Mouse (Mus musculus) hindbrain, embryonic 15.5 days (tissue): ENCODE data around the gene Ptprn2. TPM values are rescaled to one million over a fixed set of nuclear protein-coding genes. Genes with fewer than 3 reads are reported as not detected.

Experiments
- ATAC-seq: fragments of 200-750 bp; cut with Nextera tagmentation; 2 replicates; pipeline ENCODE4 v1.8.0; 2017; ENCODE audit warnings: low read depth, moderate number of reproducible peaks, moderate TSS enrichment; ENCODE audit not compliant: low FRiP score
- H3K27ac ChIP-seq: fragments of 300-500 bp; sonication (generic); replicated peaks from 2 replicates; pipeline ENCODE4 v1.5.1; 2015; ENCODE audit warnings: mild to moderate bottlenecking, inconsistent platforms
- H3K27me3 ChIP-seq: fragments of 300-500 bp; sonication (generic); 2 replicates; pipeline ENCODE4 v1.6.1; 2015; ENCODE audit warnings: control low read depth, inconsistent platforms
- H3K36me3 ChIP-seq: fragments of 300-500 bp; sonication (generic); 2 replicates; pipeline ENCODE4 v1.6.1; 2015; ENCODE audit warnings: control low read depth, inconsistent platforms
- H3K4me1 ChIP-seq: fragments of 300-500 bp; sonication (generic); replicated peaks from 2 replicates; pipeline ENCODE4 v1.6.1; 2015; ENCODE audit warnings: control low read depth, inconsistent platforms
- H3K4me2 ChIP-seq: fragments of 300-500 bp; sonication (generic); 2 replicates; pipeline ENCODE4 v1.6.1; 2015; ENCODE audit warnings: moderate library complexity, mild to moderate bottlenecking, inconsistent platforms
- H3K4me3 ChIP-seq: fragments of 300-500 bp; sonication (generic); 2 replicates; pipeline ENCODE4 v1.5.1; 2015; ENCODE audit warnings: mild to moderate bottlenecking, inconsistent platforms
- H3K9ac ChIP-seq: fragments of 300-500 bp; sonication (generic); 2 replicates; pipeline ENCODE4 v1.6.1; 2015; ENCODE audit warnings: inconsistent platforms
- H3K9me3 ChIP-seq: fragments of 300-500 bp; sonication (generic); 2 replicates; pipeline ENCODE4 v1.6.1; 2016; ENCODE audit warnings: control low read depth, inconsistent platforms
- WGBS: fragments of 180-500 bp; shearing (Covaris S2); methylation state at CpG from one replicate; pipeline ENCODE4 v1.1.7; 2015; 5-methylcytosine and 5-hydroxymethylcytosine counted together
- polyA plus RNA-seq: library from polyadenylated mRNA; unstranded; fragments of >200 nt; fragmentation: Nextera tagmentation; extraction: Ambion mirVana; gene quantifications from 2 replicates; pipeline ENCODE4 v1.2.1, GENCODE M21; 2015

Gene Ptprn2
- polyA plus RNA-seq, 1 experiment from 2014 or later: 14.7 TPM

GRCm38 (mm10) chr12:117242181-117242580, 756.7 kb downstream of the Ptprn2 start:
- no peak for ATAC-seq

GRCm38 (mm10) chr12:117245885-117246478, 760.5 kb downstream of the Ptprn2 start:
- WGBS: 71% methylated on average over 17 of the region's 17 CpGs
- Histone ChIP-seq H3K4me2 (no peak overlapping the region), H3K4me3 (no peak overlapping the region), H3K27ac (peak overlapping the region; percentile 56; the same call in 1 of the 2 replicates), H3K9me3 (no peaks in the 10 kb centered on the region), H3K9ac (no peak overlapping the region), H3K27me3 (no peaks in the 10 kb centered on the region), H3K4me1 (peaks cover 25% of the 10 kb centered on the region), H3K36me3 (no peaks in the 10 kb centered on the region; the same call in 1 of the 2 replicates)
- peak; percentile 71 for ATAC-seq

More at GRCm38 (mm10) chr12:117242181-117242580, 756.7 kb downstream of the Ptprn2 start:
- Histone ChIP-seq H3K27ac (no peak overlapping the region), H3K27me3 (no peaks in the 10 kb centered on the region), H3K4me1 (peaks cover 18% of the 10 kb centered on the region), H3K9me3 (no peaks in the 10 kb centered on the region), H3K4me3 (no peak overlapping the region), H3K36me3 (0 out of 2 replicates have a peak, but pooled peaks cover 3% of the 10 kb centered on the region), H3K4me2 (no peak overlapping the region), H3K9ac (no peak overlapping the region)
- WGBS: 41% methylated on average over 7 of the region's 7 CpGs

- Histone ChIP-seq H3K9ac (no peak overlapping the region), H3K36me3 (no peaks in the 10 kb centered on the region; the same call in 1 of the 2 replicates), H3K27ac (no peak overlapping the region), H3K4me2 (no peak overlapping the region), H3K27me3 (no peaks in the 10 kb centered on the region), H3K4me1 (peaks cover 37% of the 10 kb centered on the region), H3K9me3 (no peaks in the 10 kb centered on the region), H3K4me3 (no peak overlapping the region)
- peak; percentile 35 for ATAC-seq
- 17% methylated on average over 6 of the region's 6 CpGs for WGBS
Measured at GRCm38 (mm10) chr12:117250465-117250864, 764.9 kb downstream of the Ptprn2 start.

GRCm38 (mm10) chr12:117251663-117252425, 766.3 kb downstream of the Ptprn2 start:
- Histone ChIP-seq H3K4me3 (no peak overlapping the region), H3K27me3 (no peaks in the 10 kb centered on the region), H3K9me3 (no peaks in the 10 kb centered on the region), H3K4me2 (no peak overlapping the region), H3K27ac (no peak overlapping the region; the same call in 1 of the 2 replicates), H3K9ac (no peak overlapping the region), H3K4me1 (peaks cover 34% of the 10 kb centered on the region), H3K36me3 (no peaks in the 10 kb centered on the region; the same call in 1 of the 2 replicates)
- ATAC-seq: no peak
- WGBS: 27% methylated on average over 11 of the region's 11 CpGs

GRCm38 (mm10) chr12:117252426-117252779, 766.9 kb downstream of the Ptprn2 start:
- H3K4me1 ChIP-seq: peaks cover 40% of the 10 kb centered on the region
- no peaks in the 10 kb centered on the region for H3K27me3 ChIP-seq
- no peak overlapping the region for H3K27ac ChIP-seq
- no peaks in the 10 kb centered on the region for H3K9me3 ChIP-seq
- ATAC-seq: no peak
- no peak overlapping the region for H3K4me3 ChIP-seq
- H3K4me2 ChIP-seq: no peak overlapping the region
- no peak overlapping the region for H3K9ac ChIP-seq
- WGBS: 17% methylated on average over 3 of the region's 3 CpGs
- H3K36me3 ChIP-seq: no peaks in the 10 kb centered on the region; the same call in 1 of the 2 replicates

- Histone ChIP-seq H3K27me3 (no peaks in the 10 kb centered on the region), H3K9me3 (no peaks in the 10 kb centered on the region), H3K4me2 (no peak overlapping the region), H3K9ac (no peak overlapping the region), H3K36me3 (no peaks in the 10 kb centered on the region), H3K4me3 (no peak overlapping the region), H3K4me1 (peaks cover 51% of the 10 kb centered on the region), H3K27ac (0 out of 2 replicates have a peak overlapping the region, but pooled peaks have one; percentile 3)
- WGBS: 72% methylated on average over 9 of the region's 9 CpGs
- no peak for ATAC-seq
Measured at GRCm38 (mm10) chr12:117254356-117254755, 768.8 kb downstream of the Ptprn2 start.

GRCm38 (mm10) chr12:117255325-117255724, 769.8 kb downstream of the Ptprn2 start:
- ATAC-seq: 0 out of 2 replicates have a peak, but pooled peaks have one; percentile 7
- WGBS: 25% methylated on average over 6 of the region's 6 CpGs
- no peaks in the 10 kb centered on the region for H3K36me3 ChIP-seq

GRCm38 (mm10) chr12:117255776-117256342, 770.3 kb downstream of the Ptprn2 start:
- Histone ChIP-seq H3K4me1 (peaks cover 44% of the 10 kb centered on the region), H3K9me3 (no peaks in the 10 kb centered on the region), H3K4me2 (no peak overlapping the region), H3K4me3 (no peak overlapping the region), H3K9ac (no peak overlapping the region), H3K27ac (no peak overlapping the region), H3K36me3 (no peaks in the 10 kb centered on the region), H3K27me3 (no peaks in the 10 kb centered on the region)
- 69% methylated on average over 2 of the region's 2 CpGs for WGBS
- peak; percentile 12; the same call in 1 of the 2 replicates for ATAC-seq

More at GRCm38 (mm10) chr12:117255325-117255724, 769.8 kb downstream of the Ptprn2 start:
- no peak overlapping the region for H3K4me2 ChIP-seq
- H3K9me3 ChIP-seq: no peaks in the 10 kb centered on the region
- H3K4me1 ChIP-seq: peaks cover 49% of the 10 kb centered on the region
- peak overlapping the region; percentile 3; the same call in 1 of the 2 replicates for H3K27ac ChIP-seq
- no peak overlapping the region for H3K4me3 ChIP-seq
- no peaks in the 10 kb centered on the region for H3K27me3 ChIP-seq
- no peak overlapping the region for H3K9ac ChIP-seq

GRCm38 (mm10) chr12:117256849-117257204, 771.3 kb downstream of the Ptprn2 start:
- no peak overlapping the region for H3K4me3 ChIP-seq
- H3K36me3 ChIP-seq: no peaks in the 10 kb centered on the region
- H3K4me2 ChIP-seq: no peak overlapping the region
- H3K9me3 ChIP-seq: no peaks in the 10 kb centered on the region
- ATAC-seq: no peak
- peak overlapping the region; percentile 65 for H3K27ac ChIP-seq
- H3K4me1 ChIP-seq: peaks cover 36% of the 10 kb centered on the region
- no peak overlapping the region for H3K9ac ChIP-seq
- H3K27me3 ChIP-seq: no peaks in the 10 kb centered on the region
- 47% methylated on average over 5 of the region's 5 CpGs for WGBS

GRCm38 (mm10) chr12:117257205-117257920, 771.8 kb downstream of the Ptprn2 start:
- Histone ChIP-seq H3K36me3 (no peaks in the 10 kb centered on the region), H3K27ac (peak overlapping the region; percentile 65), H3K4me2 (no peak overlapping the region), H3K27me3 (no peaks in the 10 kb centered on the region), H3K4me1 (peaks cover 32% of the 10 kb centered on the region), H3K9ac (no peak overlapping the region), H3K4me3 (no peak overlapping the region), H3K9me3 (no peaks in the 10 kb centered on the region)
- 0 out of 2 replicates have a peak, but pooled peaks have one; percentile 23 for ATAC-seq
- 7% methylated on average over 20 of the region's 20 CpGs for WGBS

- H3K4me2 ChIP-seq: no peak overlapping the region
- H3K9ac ChIP-seq: no peak overlapping the region
- no peaks in the 10 kb centered on the region for H3K27me3 ChIP-seq
- H3K9me3 ChIP-seq: no peaks in the 10 kb centered on the region
- H3K27ac ChIP-seq: peak overlapping the region; percentile 65
- H3K4me1 ChIP-seq: peaks cover 32% of the 10 kb centered on the region
- H3K36me3 ChIP-seq: no peaks in the 10 kb centered on the region
- 20% methylated on average over 12 of the region's 12 CpGs for WGBS
- H3K4me3 ChIP-seq: no peak overlapping the region
- ATAC-seq: peak; percentile 62
Measured at GRCm38 (mm10) chr12:117257921-117258497, 772.5 kb downstream of the Ptprn2 start.
